Mouse (Mus musculus) ES-Bruce4 (cell line): ENCODE results near the gene Usp4. TPM values are rescaled to one million over a fixed set of nuclear protein-coding genes. Genes with fewer than 3 reads are reported as not detected.

Source experiments
- H3K27ac ChIP-seq: 2 replicates; pipeline ENCODE4 v1.5.1; 2012; ENCODE audit warnings: low read length, inconsistent platforms; ENCODE audit not compliant: insufficient read depth
- H3K27me3 ChIP-seq: 2 replicates; pipeline ENCODE4 v1.6.1; 2012; ENCODE audit warnings: mild to moderate bottlenecking, low read length, inconsistent platforms; ENCODE audit not compliant: control insufficient read depth, poor library complexity, insufficient read depth, severe bottlenecking
- H3K36me3 ChIP-seq: 2 replicates; pipeline ENCODE4 v1.6.1; 2012; ENCODE audit warnings: inconsistent platforms, mild to moderate bottlenecking, low read length, moderate library complexity; ENCODE audit not compliant: control insufficient read depth, poor library complexity, insufficient read depth, severe bottlenecking
- H3K4me1 ChIP-seq: one replicate; pipeline ENCODE4 v1.8.1; 2011; ENCODE audit warnings: low read length; ENCODE audit not compliant: control insufficient read depth, insufficient read depth
- H3K4me3 ChIP-seq: 2 replicates; pipeline ENCODE4 v1.5.1; 2011; ENCODE audit warnings: low read depth, mild to moderate bottlenecking, low read length
- H3K9ac ChIP-seq: 2 replicates; pipeline ENCODE4 v1.6.1; 2012; ENCODE audit warnings: low read depth, mild to moderate bottlenecking, inconsistent platforms; ENCODE audit not compliant: poor library complexity, severe bottlenecking
- H3K9me3 ChIP-seq: replicated peaks from 2 replicates; pipeline ENCODE4 v1.6.1; 2012; ENCODE audit warnings: mild to moderate bottlenecking, low read length, inconsistent platforms; ENCODE audit not compliant: control insufficient read depth, poor library complexity, insufficient read depth, severe bottlenecking
- CTCF ChIP-seq: IDR thresholded peaks from one replicate; pipeline ENCODE4 v1.8.1; 2011; ENCODE audit warnings: low read depth, low read length
- EP300 ChIP-seq: IDR thresholded peaks from 2 replicates; pipeline ENCODE4 v1.6.1; 2011; ENCODE audit warnings: low read depth, low read length; ENCODE audit not compliant: insufficient read depth
- POLR2A ChIP-seq: IDR thresholded peaks from one replicate; pipeline ENCODE4 v1.8.1; 2011; ENCODE audit warnings: low read length; ENCODE audit not compliant: insufficient read depth
- polyA plus RNA-seq: library from polyadenylated mRNA; stranded (reverse); fragments of >200 nt; gene quantifications from 2 replicates; pipeline ENCODE4 v1.2.4, GENCODE M21; 2011; ENCODE audit warnings: low read depth; ENCODE audit not compliant: missing spikeins, insufficient read depth, insufficient read length

The Usp4 gene
- polyA plus RNA-seq, 1 experiment, result 69.9 TPM

DNA sequence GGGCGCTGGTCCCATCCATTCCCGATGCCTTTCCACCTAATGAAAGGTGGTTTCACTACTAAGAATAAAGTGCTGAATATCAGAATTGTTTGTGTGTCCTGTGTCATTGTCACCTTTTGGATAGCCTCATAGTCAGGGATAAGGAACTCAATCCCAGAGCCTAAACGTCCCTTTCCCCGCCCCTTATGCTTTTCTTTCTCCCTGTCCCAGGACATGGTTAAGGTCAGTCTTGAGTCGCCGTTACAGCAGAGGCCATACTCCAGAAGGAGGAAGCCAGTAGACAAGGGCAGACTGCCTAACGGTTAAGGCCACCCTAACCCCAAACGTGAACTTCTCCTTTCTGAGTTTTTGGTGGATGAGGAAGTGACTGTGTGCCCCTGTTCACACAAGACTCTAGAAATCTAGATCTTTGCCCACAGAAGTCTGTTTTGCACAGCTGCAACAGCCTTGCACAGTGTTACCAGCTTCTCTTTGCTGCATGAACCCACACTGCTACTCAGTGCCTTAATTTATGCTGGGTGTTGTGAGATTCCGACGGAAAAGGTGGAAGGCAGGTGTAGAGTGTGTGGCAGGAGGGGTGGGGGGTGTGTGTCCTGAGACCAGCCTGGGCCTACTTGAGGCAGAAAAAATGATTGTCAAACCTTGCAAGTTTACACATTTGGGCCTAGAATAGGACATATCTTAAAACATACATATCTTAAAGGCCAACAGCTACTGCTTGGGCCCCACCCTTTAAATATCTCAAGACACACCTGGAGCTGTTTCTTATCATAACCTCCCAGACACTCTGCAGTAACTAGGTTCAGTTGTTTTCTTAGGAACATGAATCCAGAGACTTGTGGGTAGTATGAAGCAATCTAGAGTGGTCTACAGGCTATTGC, 7.2 kb upstream of the Usp4 start:
- no peaks in the 10 kb centered on the region for H3K9me3 ChIP-seq
- H3K27ac ChIP-seq, result peak overlapping the region; percentile 82
- peaks cover 3% of the 10 kb centered on the region for H3K4me1 ChIP-seq
- peaks cover 3% of the 10 kb centered on the region for H3K36me3 ChIP-seq
- TF ChIP-seq CTCF, result no peak
- no peak for TF ChIP-seq POLR2A
- no peak for TF ChIP-seq EP300
- H3K27me3 ChIP-seq, result no peaks in the 10 kb centered on the region
- H3K9ac ChIP-seq, result peak overlapping the region; percentile 75
- peak overlapping the region; percentile 92 for H3K4me3 ChIP-seq

DNA sequence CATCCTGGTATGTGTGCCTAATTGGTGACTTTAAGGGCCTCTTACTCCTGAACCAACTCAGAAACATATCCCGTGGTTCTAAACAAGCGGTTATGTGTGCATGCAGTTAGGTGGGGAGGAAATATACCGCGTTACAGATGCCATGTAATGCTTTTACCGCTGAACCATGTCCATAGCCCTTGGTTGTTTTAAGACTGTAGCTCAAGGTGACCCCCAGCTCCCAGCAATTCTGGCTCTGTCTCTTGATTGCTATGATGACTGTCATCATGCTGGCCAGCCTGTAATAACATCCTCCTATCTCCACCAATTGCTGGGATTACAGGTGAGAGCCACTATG, 6.5 kb upstream of the Usp4 start:
- Histone ChIP-seq H3K27ac (peak overlapping the region; percentile 80), H3K4me1 (peaks cover 3% of the 10 kb centered on the region), H3K27me3 (no peaks in the 10 kb centered on the region), H3K4me3 (no peak overlapping the region), H3K36me3 (peaks cover 2% of the 10 kb centered on the region; the same call in 1 of the 2 replicates), H3K9me3 (no peaks in the 10 kb centered on the region), H3K9ac (no peak overlapping the region)
- no peak for TF ChIP-seq EP300
- no peak for TF ChIP-seq CTCF
- TF ChIP-seq POLR2A, result no peak

DNA sequence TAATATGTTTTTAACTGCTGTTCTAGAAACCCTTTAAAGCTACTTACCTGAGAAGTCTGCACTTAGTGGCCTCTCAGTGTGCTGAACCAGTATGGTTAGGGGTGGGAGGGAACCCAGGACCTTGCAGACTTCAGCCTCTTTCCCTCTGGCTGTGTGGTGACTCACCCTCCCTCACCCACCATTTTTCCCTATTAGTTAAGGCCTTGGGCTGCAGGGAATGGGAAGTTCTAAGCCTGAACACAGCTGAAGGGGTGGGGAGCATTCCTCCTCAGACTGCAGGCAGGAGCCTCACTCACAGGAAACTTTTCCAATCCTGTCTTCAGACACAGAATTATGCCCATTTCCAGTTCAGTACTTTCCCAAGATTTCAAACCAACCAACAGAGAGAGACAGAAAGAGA, 5.9 kb upstream of the Usp4 start:
- TF ChIP-seq EP300 (peak; percentile 56), CTCF (no peak), POLR2A (no peak)
- peak overlapping the region; percentile 15; the same call in 1 of the 2 replicates for H3K9ac ChIP-seq
- peak overlapping the region; percentile 80 for H3K27ac ChIP-seq
- H3K4me3 ChIP-seq, result no peak overlapping the region
- no peaks in the 10 kb centered on the region for H3K9me3 ChIP-seq
- H3K4me1 ChIP-seq, result peaks cover 3% of the 10 kb centered on the region
- no peaks in the 10 kb centered on the region for H3K27me3 ChIP-seq
- H3K36me3 ChIP-seq, result no peaks in the 10 kb centered on the region

DNA sequence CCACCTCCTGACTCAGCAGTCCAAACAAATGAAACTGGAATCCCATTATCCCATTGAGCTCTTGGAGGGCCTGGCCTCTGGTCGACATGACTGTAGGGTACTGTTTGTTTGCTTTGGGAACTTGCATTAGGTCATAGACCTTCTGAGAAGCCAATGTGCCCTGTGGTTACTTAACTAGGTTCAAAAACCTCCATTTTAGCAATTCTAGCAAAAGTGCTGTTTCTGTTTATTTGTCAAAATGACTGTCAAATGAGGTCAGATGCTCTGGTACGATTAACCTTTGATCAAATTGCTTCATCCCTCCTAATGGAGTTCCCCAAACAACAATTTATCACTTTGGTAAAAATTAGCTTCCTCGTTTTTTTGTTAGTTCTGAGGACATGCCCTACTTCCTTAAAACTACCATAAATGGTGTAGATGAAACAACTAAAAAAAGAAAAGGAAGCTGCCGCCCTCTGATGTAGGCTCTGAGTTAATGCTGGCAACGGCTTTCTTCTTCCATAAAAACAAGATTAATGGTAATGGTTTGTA, 5.3 kb upstream of the Usp4 start:
- TF ChIP-seq CTCF (no peak), EP300 (no peak), POLR2A (no peak)
- Histone ChIP-seq H3K27me3 (no peaks in the 10 kb centered on the region), H3K9me3 (no peaks in the 10 kb centered on the region), H3K9ac (peak overlapping the region; percentile 15; the same call in 1 of the 2 replicates), H3K36me3 (no peaks in the 10 kb centered on the region), H3K27ac (peak overlapping the region; percentile 80), H3K4me1 (peaks cover 3% of the 10 kb centered on the region), H3K4me3 (no peak overlapping the region)

DNA sequence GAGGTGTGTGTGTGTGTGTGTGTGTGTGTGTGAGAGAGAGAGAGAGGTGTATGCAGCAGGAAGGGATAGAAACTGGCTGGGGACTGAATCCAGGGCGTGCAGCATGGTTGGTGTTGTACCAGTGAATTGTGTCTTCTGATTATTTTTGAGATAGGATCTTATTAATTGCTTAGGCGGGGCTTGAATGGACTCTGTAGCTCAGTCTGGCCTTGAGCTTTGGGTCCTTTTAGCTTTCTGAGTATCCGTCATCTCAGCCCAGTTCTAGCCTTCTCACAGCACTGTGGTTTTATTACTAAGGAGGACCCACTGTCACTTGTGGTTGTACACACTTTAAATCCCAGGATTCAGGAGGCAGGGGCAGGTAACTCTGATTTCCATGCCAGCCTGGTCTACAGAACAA, 4.3 kb upstream of the Usp4 start:
- no peak overlapping the region for H3K9ac ChIP-seq
- no peak for TF ChIP-seq EP300
- TF ChIP-seq POLR2A, result no peak
- TF ChIP-seq CTCF, result no peak
- no peak overlapping the region for H3K4me3 ChIP-seq
- no peaks in the 10 kb centered on the region for H3K9me3 ChIP-seq
- H3K27ac ChIP-seq, result peak overlapping the region; percentile 52
- H3K36me3 ChIP-seq, result no peaks in the 10 kb centered on the region
- H3K4me1 ChIP-seq, result peaks cover 3% of the 10 kb centered on the region
- no peaks in the 10 kb centered on the region for H3K27me3 ChIP-seq

DNA sequence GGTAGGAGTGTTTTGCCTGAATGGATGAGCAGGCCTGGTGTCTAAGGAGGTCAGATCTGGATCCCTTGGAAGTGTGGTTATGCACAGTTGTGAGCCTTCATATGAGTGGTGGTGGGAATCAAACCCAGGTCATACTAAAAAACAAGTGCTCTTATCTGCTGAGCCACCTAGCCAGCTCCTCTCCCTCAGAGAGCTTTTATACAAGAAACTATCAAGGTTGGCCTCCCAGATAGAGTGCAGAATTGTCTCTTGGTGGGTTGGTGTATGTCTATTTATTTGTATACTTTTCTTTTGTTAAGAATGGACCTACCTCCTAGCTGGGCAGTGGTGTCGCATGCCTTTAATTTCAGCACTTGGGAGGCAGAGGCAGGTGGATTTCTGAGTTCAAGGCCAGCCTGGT, 3.8 kb upstream of the Usp4 start:
- Histone ChIP-seq H3K27ac (no peak overlapping the region), H3K27me3 (no peaks in the 10 kb centered on the region), H3K4me1 (peaks cover 3% of the 10 kb centered on the region), H3K36me3 (no peaks in the 10 kb centered on the region), H3K4me3 (no peak overlapping the region), H3K9me3 (no peaks in the 10 kb centered on the region), H3K9ac (no peak overlapping the region)
- TF ChIP-seq CTCF, result no peak
- no peak for TF ChIP-seq POLR2A
- no peak for TF ChIP-seq EP300
